Mouse (Mus musculus): ENCODE data around the gene Glis2. TPM values are rescaled to one million over a fixed set of nuclear protein-coding genes. Genes with fewer than 3 reads are reported as not detected.

Glis2 gene
- total and polyA plus RNA-seq, 3 experiments, result 0.62 to 5.0 TPM; not detected in 1

GRCm38 (mm10) chr16:4598041-4598440, 3.5 kb downstream of the Glis2 start:
- no peak for DNase-seq (ENCODE audit: low read depth, low spot score)
- Histone ChIP-seq H3K4me3 (ENCODE audit: control insufficient read depth in 1 of 2, insufficient read depth in 1 of 2, low read depth in 2 of 2, low read length in 2 of 2) (no peak overlapping the region), H3K9me3 (replicated peaks; ENCODE audit: insufficient read depth, low read length) (no peaks in the 10 kb centered on the region), H3K79me2 (ENCODE audit: control insufficient read depth, insufficient read depth, low read length, poor library complexity) (no peaks in the 10 kb centered on the region), H3K9ac (ENCODE audit: control insufficient read depth, low read depth, low read length, poor library complexity, severe bottlenecking) (no peak overlapping the region), H3K27ac (ENCODE audit: control insufficient read depth, low read depth, low read length) (no peak overlapping the region), H3K27me3 (ENCODE audit: control insufficient read depth in 1 of 2, insufficient read depth in 2 of 2, low read length in 2 of 2) (0 out of 4 replicates have a peak, but pooled peaks cover 0 to 3% of the 10 kb centered on the region in 2 experiments), H3K4me1 (ENCODE audit: control insufficient read depth in 1 of 2, insufficient read depth in 2 of 2, low read length in 2 of 2) (no peaks in the 10 kb centered on the region; a peak in 2 of 4 replicates), H3K36me3 (ENCODE audit: control insufficient read depth in 1 of 2, insufficient read depth in 2 of 2, low read length in 2 of 2) (no peaks in the 10 kb centered on the region)
- TF ChIP-seq ZC3H11A (IDR thresholded peaks at IDR 0.05; ENCODE audit: low read depth, low read length) (no peak), NRF1 (IDR thresholded peaks at IDR 0.05; ENCODE audit: insufficient read depth, low read depth, low read length, poor library complexity, severe bottlenecking) (no peak), ZNF384 (IDR thresholded peaks at IDR 0.05; ENCODE audit: low read depth, low read length) (no peak), CHD1 (IDR thresholded peaks at IDR 0.05; ENCODE audit: low read depth, low read length) (no peak), RCOR1 (IDR thresholded peaks at IDR 0.05; ENCODE audit: low read depth, low read length) (no peak), USF1 (IDR thresholded peaks at IDR 0.05; ENCODE audit: low read depth, low read length) (no peak), TAL1 (IDR thresholded peaks at IDR 0.05; ENCODE audit: low read length) (no peak), MEF2A (IDR thresholded peaks at IDR 0.05; ENCODE audit: extremely low read depth, insufficient replicate concordance, low read depth, low read length, poor library complexity, severe bottlenecking) (no peak), NELFE (IDR thresholded peaks at IDR 0.05; ENCODE audit: low read depth, low read length) (no peak), SIN3A (IDR thresholded peaks at IDR 0.05; ENCODE audit: low read length) (no peak), ZMIZ1 (IDR thresholded peaks at IDR 0.05; ENCODE audit: low read depth, low read length) (no peak), JUND (IDR thresholded peaks at IDR 0.05; ENCODE audit: low read depth, low read length) (no peak), POLR2AphosphoS5 (IDR thresholded peaks at IDR 0.05; ENCODE audit: borderline replicate concordance, low read depth, low read length) (no peak), GABPA (IDR thresholded peaks at IDR 0.05; ENCODE audit: low read depth, low read length) (no peak), POLR2AphosphoS2 (IDR thresholded peaks at IDR 0.05; ENCODE audit: low read length) (no peak), TCF12 (IDR thresholded peaks at IDR 0.05; ENCODE audit: low read depth, low read length) (no peak), ELF1 (IDR thresholded peaks at IDR 0.05; ENCODE audit: low read depth, low read length) (no peak), CHD2 (IDR thresholded peaks at IDR 0.05; ENCODE audit: low read length) (no peak)

GRCm38 (mm10) chr16:4598891-4599543, 4.5 kb downstream of the Glis2 start:
- TF ChIP-seq KAT2A (conservative IDR thresholded peaks at IDR 0.05; ENCODE audit: low read depth, low read length) (no peak), CHD1 (IDR thresholded peaks at IDR 0.05; ENCODE audit: low read depth, low read length) (no peak), ZNF384 (IDR thresholded peaks at IDR 0.05; ENCODE audit: low read depth, low read length) (no peak), ETS1 (IDR thresholded peaks at IDR 0.05; ENCODE audit: low read depth, low read length) (no peak), POLR2AphosphoS5 (IDR thresholded peaks at IDR 0.05; ENCODE audit: borderline replicate concordance, low read depth, low read length) (no peak), MYB (IDR thresholded peaks at IDR 0.05; ENCODE audit: low read depth, low read length) (no peak), MXI1 (IDR thresholded peaks at IDR 0.05; ENCODE audit: low read depth, low read length) (no peak), EP300 (IDR thresholded peaks at IDR 0.05; ENCODE audit: low read depth in 1 of 2, low read length in 2 of 2) (no peak), ZC3H11A (IDR thresholded peaks at IDR 0.05; ENCODE audit: low read depth, low read length) (no peak), BHLHE40 (IDR thresholded peaks at IDR 0.05; ENCODE audit: borderline replicate concordance, low read depth, low read length) (no peak), USF1 (IDR thresholded peaks at IDR 0.05; ENCODE audit: low read depth, low read length) (no peak), GATA1 (IDR thresholded peaks at IDR 0.05; ENCODE audit: low read depth, low read length) (no peak), CHD2 (IDR thresholded peaks at IDR 0.05; ENCODE audit: low read length) (no peak), GABPA (IDR thresholded peaks at IDR 0.05; ENCODE audit: low read depth, low read length) (no peak), MAFK (IDR thresholded peaks at IDR 0.05; ENCODE audit: borderline replicate concordance, low read depth, low read length) (no peak), ZMIZ1 (IDR thresholded peaks at IDR 0.05; ENCODE audit: low read depth, low read length) (no peak), ELF1 (IDR thresholded peaks at IDR 0.05; ENCODE audit: low read depth, low read length) (no peak), CTCF (IDR thresholded peaks at IDR 0.05 in 2 of 3, conservative IDR thresholded peaks at IDR 0.05 in 1 of 3; ENCODE audit: control insufficient read depth in 1 of 3, insufficient read depth in 1 of 3, low read depth in 2 of 3, low read length in 3 of 3, poor library complexity in 1 of 3, severe bottlenecking in 1 of 3) (no peak), RAD21 (IDR thresholded peaks at IDR 0.05; ENCODE audit: low read depth, low read length) (no peak)
- Histone ChIP-seq H3K4me3 (ENCODE audit: control insufficient read depth in 1 of 2, insufficient read depth in 1 of 2, low read depth in 2 of 2, low read length in 2 of 2) (no peak overlapping the region), H3K27me3 (ENCODE audit: control insufficient read depth in 1 of 2, insufficient read depth in 2 of 2, low read length in 2 of 2) (0 out of 4 replicates have a peak, but pooled peaks cover 0 to 3% of the 10 kb centered on the region in 2 experiments), H3K9ac (ENCODE audit: control insufficient read depth, low read depth, low read length, poor library complexity, severe bottlenecking) (no peak overlapping the region), H3K36me3 (ENCODE audit: control insufficient read depth in 1 of 2, insufficient read depth in 2 of 2, low read length in 2 of 2) (no peaks in the 10 kb centered on the region), H3K79me2 (ENCODE audit: control insufficient read depth, insufficient read depth, low read length, poor library complexity) (no peaks in the 10 kb centered on the region), H3K27ac (ENCODE audit: control insufficient read depth, low read depth, low read length) (no peak overlapping the region), H3K9me3 (replicated peaks; ENCODE audit: insufficient read depth, low read length) (no peaks in the 10 kb centered on the region), H3K4me1 (ENCODE audit: control insufficient read depth in 1 of 2, insufficient read depth in 2 of 2, low read length in 2 of 2) (no peaks in the 10 kb centered on the region; a peak in 1 of 4 replicates)
- no peak for DNase-seq (ENCODE audit: low read depth, low spot score)

Measured in MEL (cell line).